ENCODE assay signal across 8 mouse cellular contexts in genomic region chr11:120350711-120351110, GRCm38 (mm10). TPM values are rescaled to one million over a fixed set of nuclear protein-coding genes. Genes with fewer than 3 reads are reported as not detected.
DNase-seq lines count a peak whose midpoint lies in the region; ATAC-seq and TF ChIP-seq lines count a peak whose summit lies in the region.

No protein-coding gene starts in this region.

- peak overlapping the region; percentile 98 for H3K4me3 ChIP-seq in heart, postnatal 0 days (ENCODE audit: low read depth, low read length)
- peak overlapping the region; percentile 100 for H3K4me3 ChIP-seq in midbrain, embryonic 10.5 days

- H3K9ac ChIP-seq in heart, postnatal 0 days (replicated peaks; ENCODE audit: low read depth, low read length) = peak overlapping the region; percentile 100

- peaks cover 26% of the 10 kb centered on the region for H3K4me1 ChIP-seq in heart, postnatal 0 days (ENCODE audit: control insufficient read depth, insufficient read depth)
- H3K4me1 ChIP-seq in midbrain, embryonic 10.5 days = peaks cover 53% of the 10 kb centered on the region

- no peak for ATAC-seq in heart, postnatal 0 days (ENCODE audit: insufficient read depth, low read depth)

- H3K27me3 ChIP-seq in heart, postnatal 0 days (ENCODE audit: control insufficient read depth, insufficient read depth, low read length) = no peaks in the 10 kb centered on the region
- H3K27me3 ChIP-seq in midbrain, embryonic 10.5 days (ENCODE audit: low read depth, poor library complexity, severe bottlenecking) = peaks cover 6% of the 10 kb centered on the region; the same call in 1 of the 2 replicates

- H3K4me2 ChIP-seq in heart, postnatal 0 days (ENCODE audit: low read depth, low read length) = peak overlapping the region; percentile 85

- no peaks in the 10 kb centered on the region for H3K9me3 ChIP-seq in heart, postnatal 0 days (replicated peaks; ENCODE audit: control insufficient read depth, low read length)
- no peaks in the 10 kb centered on the region for H3K9me3 ChIP-seq in midbrain, embryonic 10.5 days (replicated peaks)

- peak; percentile 38 to 44 for DNase-seq in adrenal gland, adult 18-20 months (ENCODE audit: low spot score in 2 of 2)
- DNase-seq in adrenal gland, postnatal 14 days = no peak
- DNase-seq in urinary bladder, adult 2 months (ENCODE audit: low spot score) = peak; percentile 40
- DNase-seq in urinary bladder, postnatal 4 days (ENCODE audit: low spot score in 2 of 2) = no peak
- peak; percentile 44 for DNase-seq in heart, postnatal 0 days (ENCODE audit: low spot score)
- peak; percentile 55 to 69 for DNase-seq in kidney, postnatal 4 days
- DNase-seq in midbrain, embryonic 10.5 days (ENCODE audit: low spot score) = no peak
- no peak for DNase-seq in left cerebral cortex, adult 18-20 months (ENCODE audit: low spot score in 2 of 2)

- no peak for TF ChIP-seq CTCF in heart, postnatal 0 days (IDR thresholded peaks at IDR 0.05; ENCODE audit: low read depth)

- no peak for TF ChIP-seq EP300 in heart, postnatal 0 days (IDR thresholded peaks at IDR 0.05; ENCODE audit: low read depth)

- H3K27ac ChIP-seq in heart, postnatal 0 days (ENCODE audit: low read depth) = peak overlapping the region; percentile 99
- peak overlapping the region; percentile 100 for H3K27ac ChIP-seq in midbrain, embryonic 10.5 days (replicated peaks)

- H3K36me3 ChIP-seq in heart, postnatal 0 days (replicated peaks; ENCODE audit: control insufficient read depth, insufficient read depth, low read length) = peaks cover 7% of the 10 kb centered on the region
- H3K36me3 ChIP-seq in midbrain, embryonic 10.5 days = peaks cover 13% of the 10 kb centered on the region

- 12% methylated on average over 11 of the region's 11 CpGs for WGBS in heart, postnatal 0 days
- WGBS in midbrain, embryonic 10.5 days = 34% methylated on average over 11 of the region's 11 CpGs

RNA-seq across cellular contexts. Expression of gene Actg1, which starts 2.4 kb away (rescaled TPM):
- total RNA-seq in adrenal gland, adult 18-20 months (2021) = 1,000 to 10,000 TPM in 1 of 2 experiments, 100 to 1,000 TPM in 1; 972 to 2,157 TPM
- total RNA-seq in adrenal gland, postnatal 14 days (2021) = 1,064 and 1,109 TPM in 2 replicates
- 1,024 and 1,454 TPM in 2 replicates for polyA plus RNA-seq in urinary bladder, adult 2 months (2012; rRNA removed)
- 700 and 751 TPM in 2 replicates for total RNA-seq in heart, postnatal 0 days (2014; rRNA removed; ENCODE audit: low replicate concordance)
- polyA plus RNA-seq in heart, postnatal 0 days (2015; fragmentation: Nextera tagmentation; extraction: Ambion mirVana) = 639 and 714 TPM in 2 replicates
- polyA plus RNA-seq in midbrain, embryonic 10.5 days (2016; fragmentation: Nextera tagmentation; extraction: Ambion mirVana) = 2,836 and 2,964 TPM in 2 replicates
- 1,000 to 10,000 TPM; 1,195 to 1,258 TPM for total RNA-seq in left cerebral cortex, adult 18-20 months (2021)

RNA-seq across cellular contexts. Expression of gene Fscn2, which starts 10.6 kb away (rescaled TPM):
- total RNA-seq in adrenal gland, adult 18-20 months (2021) = under 1 TPM in 1 of 2 experiments, not detected in 1; 0.33 TPM
- 0.37 and 0.71 TPM in 2 replicates for total RNA-seq in adrenal gland, postnatal 14 days (2021)
- 0.25 TPM in 1 of 2 replicates, not detected in the other for polyA plus RNA-seq in urinary bladder, adult 2 months (2012; rRNA removed)
- total RNA-seq in heart, postnatal 0 days (2014; rRNA removed; ENCODE audit: low replicate concordance) = not detected in 2 replicates
- polyA plus RNA-seq in heart, postnatal 0 days (2015; fragmentation: Nextera tagmentation; extraction: Ambion mirVana) = 0.65 and 0.68 TPM in 2 replicates
- 0.61 and 0.62 TPM in 2 replicates for polyA plus RNA-seq in midbrain, embryonic 10.5 days (2016; fragmentation: Nextera tagmentation; extraction: Ambion mirVana)
- not detected for total RNA-seq in left cerebral cortex, adult 18-20 months (2021)

RNA-seq across cellular contexts. Expression of gene Faap100, which starts 27.9 kb away (rescaled TPM):
- 10 to 100 TPM; 15.1 to 19.7 TPM for total RNA-seq in adrenal gland, adult 18-20 months (2021)
- 18.7 and 24.6 TPM in 2 replicates for total RNA-seq in adrenal gland, postnatal 14 days (2021)
- 21.8 and 22.2 TPM in 2 replicates for polyA plus RNA-seq in urinary bladder, adult 2 months (2012; rRNA removed)
- 46.7 and 70.5 TPM in 2 replicates for total RNA-seq in heart, postnatal 0 days (2014; rRNA removed; ENCODE audit: low replicate concordance)
- polyA plus RNA-seq in heart, postnatal 0 days (2015; fragmentation: Nextera tagmentation; extraction: Ambion mirVana) = 22.3 and 28.6 TPM in 2 replicates
- polyA plus RNA-seq in midbrain, embryonic 10.5 days (2016; fragmentation: Nextera tagmentation; extraction: Ambion mirVana) = 34.5 and 41.8 TPM in 2 replicates
- total RNA-seq in left cerebral cortex, adult 18-20 months (2021) = 10 to 100 TPM; 11.6 to 15.6 TPM

Comparison
In these comparisons a context has a peak if more than half of its experiments do, and no peak if none do; other contexts are left out.
1. DNase-seq: peak in adrenal gland, adult 18-20 months (2 of 2), urinary bladder, adult 2 months (single experiment), heart, postnatal 0 days (single experiment) and kidney, postnatal 4 days (2 of 2); none in adrenal gland, postnatal 14 days (single experiment), urinary bladder, postnatal 4 days (0 of 2), midbrain, embryonic 10.5 days (single experiment) and left cerebral cortex, adult 18-20 months (0 of 2).